Mouse (Mus musculus): ENCODE measurements at regions not wholly inside any gene's neighbourhood (a gene's known extent, or its start where the extent isn't known, plus 50 kb on each side); places are given as distances from the start of the nearest gene placed in this dataset.

DNA sequence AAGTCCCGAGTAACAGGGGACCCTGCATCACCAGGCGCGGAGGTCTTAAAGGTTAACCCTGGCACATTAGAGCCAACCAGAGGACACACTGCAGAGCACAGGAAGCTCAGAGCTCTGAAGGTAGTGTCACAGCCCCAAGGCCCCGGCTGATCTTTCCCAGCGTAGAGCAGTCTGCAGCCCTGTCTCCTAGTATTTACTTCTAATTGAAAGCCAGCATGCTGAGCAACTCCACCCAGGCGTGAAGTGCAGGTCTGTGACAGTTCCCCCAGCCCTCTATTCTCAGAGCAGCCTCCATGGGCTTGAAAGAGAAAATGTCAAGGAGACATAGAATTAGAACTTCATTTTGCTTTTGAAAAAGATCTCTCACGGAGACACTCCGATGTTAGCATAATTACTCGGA, 187.0 kb upstream of the Rybp start:
- H3K9ac ChIP-seq (replicated peaks): no peak overlapping the region
- H3K27me3 ChIP-seq: no peaks in the 10 kb centered on the region
- ATAC-seq (replicated peaks): no peak
- no peak overlapping the region for H3K4me2 ChIP-seq (replicated peaks)
- H3K36me3 ChIP-seq: no peaks in the 10 kb centered on the region
- no peak overlapping the region for H3K4me3 ChIP-seq
- 0 out of 2 replicates have a peak, but pooled peaks cover 3% of the 10 kb centered on the region for H3K9me3 ChIP-seq
- no peak overlapping the region for H3K27ac ChIP-seq (replicated peaks)
- no peaks in the 10 kb centered on the region for H3K4me1 ChIP-seq
- WGBS: 58% methylated on average over 9 of the region's 9 CpGs

DNA sequence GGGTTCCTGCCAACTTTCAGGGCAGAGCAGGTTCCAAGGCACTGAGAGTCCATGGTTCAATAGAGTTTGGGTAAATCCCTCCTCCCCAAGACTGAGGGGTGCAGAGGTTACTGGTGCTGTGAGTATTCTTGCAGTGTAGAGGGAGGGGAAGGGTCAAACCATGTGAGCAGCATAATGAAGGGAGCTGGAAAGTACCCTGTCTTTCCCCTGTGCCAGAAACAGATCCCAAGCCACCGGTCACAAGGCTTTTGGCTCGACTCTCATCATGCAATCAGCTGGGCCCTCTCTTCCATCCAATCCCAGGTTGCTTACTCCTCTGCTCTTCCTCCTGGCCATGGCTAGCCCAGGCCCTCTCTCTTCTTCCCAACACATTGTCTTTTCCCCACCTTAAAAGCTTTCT, 182.8 kb upstream of the Rybp start:
- H3K4me1 ChIP-seq: no peaks in the 10 kb centered on the region
- H3K9ac ChIP-seq (replicated peaks): no peak overlapping the region
- H3K27me3 ChIP-seq: no peaks in the 10 kb centered on the region
- no peak overlapping the region for H3K4me2 ChIP-seq (replicated peaks)
- H3K4me3 ChIP-seq: no peak overlapping the region
- no peak overlapping the region for H3K27ac ChIP-seq (replicated peaks)
- ATAC-seq (replicated peaks): no peak
- no peaks in the 10 kb centered on the region for H3K36me3 ChIP-seq
- 0 out of 2 replicates have a peak, but pooled peaks cover 3% of the 10 kb centered on the region for H3K9me3 ChIP-seq
- WGBS: 84% methylated on average over 2 of the region's 2 CpGs

DNA sequence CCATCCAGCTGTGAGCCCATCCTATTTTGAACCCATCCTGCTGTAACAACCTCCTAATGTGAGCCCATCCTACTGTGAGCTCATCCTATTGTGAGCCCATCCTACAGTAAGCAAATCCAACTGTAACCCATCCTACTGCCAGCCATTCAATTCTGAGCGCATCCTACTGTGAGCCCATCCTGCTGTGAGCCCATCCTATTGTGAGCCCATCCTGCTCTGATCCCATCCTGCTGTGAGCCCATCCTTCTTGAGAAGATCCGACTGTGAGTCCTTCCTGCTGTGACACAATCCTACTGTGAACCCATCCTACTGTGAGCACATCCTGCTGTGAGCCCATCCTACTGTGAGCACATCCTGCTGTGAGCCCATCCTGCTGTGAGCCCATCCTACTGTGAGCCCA, 175.5 kb upstream of the Rybp start:
- Histone ChIP-seq H3K4me1 (no peaks in the 10 kb centered on the region), H3K4me3 (no peak overlapping the region), H3K4me2 (replicated peaks) (no peak overlapping the region), H3K27me3 (no peaks in the 10 kb centered on the region), H3K9me3 (no peaks in the 10 kb centered on the region), H3K36me3 (no peaks in the 10 kb centered on the region), H3K27ac (replicated peaks) (no peak overlapping the region), H3K9ac (replicated peaks) (no peak overlapping the region)
- ATAC-seq (replicated peaks): no peak
- 84% methylated on average over 2 of the region's 2 CpGs for WGBS

DNA sequence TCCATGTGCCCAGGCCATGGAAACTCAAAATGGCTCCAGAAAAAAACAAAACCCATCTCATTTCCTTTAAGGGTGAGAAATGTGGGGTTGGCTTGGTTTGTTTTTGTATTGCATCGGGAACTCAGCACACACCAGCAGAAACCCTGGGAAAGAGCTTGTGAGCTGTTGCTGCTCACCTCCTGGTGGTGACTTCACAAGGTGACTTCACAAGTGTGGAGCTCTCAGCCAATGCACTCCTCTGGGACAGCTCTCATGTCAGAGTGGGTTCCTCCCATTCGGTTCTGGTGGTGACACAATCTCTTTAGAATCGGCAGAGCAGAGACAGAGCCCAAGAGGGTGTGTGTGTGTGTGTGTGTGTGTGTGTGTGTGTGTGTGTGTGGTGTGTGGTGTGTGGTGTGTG, 166.1 kb upstream of the Rybp start:
- H3K9ac ChIP-seq (replicated peaks): no peak overlapping the region
- H3K27ac ChIP-seq (replicated peaks): no peak overlapping the region
- H3K27me3 ChIP-seq: no peaks in the 10 kb centered on the region
- no peak overlapping the region for H3K4me2 ChIP-seq (replicated peaks)
- H3K36me3 ChIP-seq: no peaks in the 10 kb centered on the region
- no peak overlapping the region for H3K4me3 ChIP-seq
- WGBS: 93% methylated on average over 3 of the region's 3 CpGs
- H3K9me3 ChIP-seq: no peaks in the 10 kb centered on the region
- ATAC-seq (replicated peaks): no peak
- H3K4me1 ChIP-seq: no peaks in the 10 kb centered on the region

DNA sequence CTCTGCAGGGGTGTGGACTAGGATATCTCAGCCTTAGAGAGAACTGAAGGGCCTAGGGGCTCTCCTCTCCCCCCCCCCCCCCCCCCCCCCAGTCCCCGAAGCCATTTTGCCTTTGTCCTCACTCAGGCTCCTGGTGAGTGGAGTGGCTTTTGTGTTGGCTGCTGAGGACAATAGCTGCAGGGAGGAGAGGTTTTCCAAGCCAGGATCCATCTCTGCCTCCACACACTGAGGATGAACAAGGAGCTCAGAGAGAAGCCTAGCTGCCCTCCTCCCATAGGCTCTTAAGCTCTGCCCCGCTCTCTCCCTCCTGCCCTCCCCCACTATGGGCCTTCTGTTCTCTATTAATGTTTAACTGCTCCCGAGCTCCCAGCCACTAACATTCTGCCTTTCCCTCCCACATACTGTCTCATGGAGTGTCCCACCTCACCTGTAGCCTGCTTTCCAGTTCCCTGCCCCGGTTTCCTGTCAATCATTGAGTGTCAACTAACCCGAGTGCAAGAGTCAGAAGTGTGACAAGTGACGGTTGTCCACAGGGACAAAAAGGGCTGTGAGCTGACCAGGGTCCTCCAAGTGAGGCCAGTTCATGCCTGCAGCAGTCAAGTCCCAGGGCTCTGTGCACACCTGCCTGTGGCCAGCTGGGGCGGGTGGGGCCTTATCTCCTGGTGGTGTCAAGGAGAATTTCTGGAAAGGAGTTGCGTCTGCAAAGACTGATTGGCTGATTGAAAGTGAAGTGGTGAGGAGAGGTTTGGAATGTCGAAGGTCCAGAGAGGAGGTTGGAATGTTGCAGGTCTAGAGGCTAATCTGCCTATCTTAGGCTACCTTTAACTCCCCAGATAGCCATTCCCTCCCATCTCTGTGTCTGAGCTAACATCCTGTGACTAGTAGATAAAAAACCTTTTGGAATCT, 165.1 kb upstream of the Rybp start:
- H3K27me3 ChIP-seq: no peaks in the 10 kb centered on the region
- H3K27ac ChIP-seq (replicated peaks): no peak overlapping the region
- H3K36me3 ChIP-seq: no peaks in the 10 kb centered on the region
- no peak overlapping the region for H3K4me3 ChIP-seq
- no peaks in the 10 kb centered on the region for H3K4me1 ChIP-seq
- no peaks in the 10 kb centered on the region for H3K9me3 ChIP-seq
- no peak overlapping the region for H3K4me2 ChIP-seq (replicated peaks)
- no peak overlapping the region for H3K9ac ChIP-seq (replicated peaks)
- 52% methylated on average over 8 of the region's 9 CpGs for WGBS
- ATAC-seq (replicated peaks): no peak

DNA sequence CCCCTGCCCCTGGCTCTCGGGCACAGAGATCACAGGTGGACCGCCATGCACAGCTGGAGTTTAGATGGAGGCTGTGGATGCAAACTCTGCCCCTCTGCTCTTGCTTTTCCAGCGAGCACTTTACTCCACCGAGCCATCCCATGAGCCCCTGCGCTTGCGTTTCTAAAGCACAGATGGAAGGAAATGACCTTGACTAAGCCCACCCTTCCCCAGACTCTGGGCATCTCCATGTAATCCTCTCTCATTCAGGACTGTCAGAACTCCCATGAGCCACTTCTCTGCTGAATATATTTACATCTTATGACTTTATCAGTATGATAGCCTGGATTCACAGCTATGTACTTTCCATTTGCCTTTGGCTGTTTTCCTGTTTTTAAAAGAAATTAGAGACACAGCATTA, 162.8 kb upstream of the Rybp start:
- Histone ChIP-seq H3K27me3 (no peaks in the 10 kb centered on the region), H3K4me3 (no peak overlapping the region), H3K4me1 (no peaks in the 10 kb centered on the region), H3K36me3 (no peaks in the 10 kb centered on the region), H3K4me2 (replicated peaks) (no peak overlapping the region), H3K9ac (replicated peaks) (no peak overlapping the region), H3K27ac (replicated peaks) (no peak overlapping the region), H3K9me3 (no peaks in the 10 kb centered on the region)
- ATAC-seq (replicated peaks): no peak
- WGBS: 96% methylated on average over 6 of the region's 6 CpGs

DNA sequence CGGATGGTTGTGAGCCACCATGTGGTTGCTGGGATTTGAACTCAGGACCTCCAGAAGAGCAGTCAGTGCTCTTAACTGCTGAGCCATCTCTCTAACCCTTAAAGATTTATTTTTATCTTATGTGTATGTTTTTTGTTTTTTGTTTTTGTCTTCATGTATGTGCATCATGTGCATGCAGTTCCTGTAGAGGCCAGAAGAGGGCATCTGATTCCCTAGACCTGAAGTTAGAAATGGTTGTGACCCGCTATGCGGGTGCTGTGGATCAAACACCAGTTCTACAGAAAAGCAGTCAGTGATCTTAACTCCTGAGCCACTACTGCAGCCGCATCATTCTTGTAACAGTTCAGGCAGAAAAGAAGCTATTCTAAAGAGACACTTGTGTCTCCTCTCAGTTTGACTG, 161.8 kb upstream of the Rybp start:
- Histone ChIP-seq H3K9ac (replicated peaks) (no peak overlapping the region), H3K27me3 (no peaks in the 10 kb centered on the region), H3K4me3 (no peak overlapping the region), H3K4me2 (replicated peaks) (no peak overlapping the region), H3K27ac (replicated peaks) (no peak overlapping the region), H3K4me1 (no peaks in the 10 kb centered on the region), H3K36me3 (no peaks in the 10 kb centered on the region), H3K9me3 (no peaks in the 10 kb centered on the region)
- WGBS: 96% methylated on average over 4 of the region's 4 CpGs
- no peak for ATAC-seq (replicated peaks)

DNA sequence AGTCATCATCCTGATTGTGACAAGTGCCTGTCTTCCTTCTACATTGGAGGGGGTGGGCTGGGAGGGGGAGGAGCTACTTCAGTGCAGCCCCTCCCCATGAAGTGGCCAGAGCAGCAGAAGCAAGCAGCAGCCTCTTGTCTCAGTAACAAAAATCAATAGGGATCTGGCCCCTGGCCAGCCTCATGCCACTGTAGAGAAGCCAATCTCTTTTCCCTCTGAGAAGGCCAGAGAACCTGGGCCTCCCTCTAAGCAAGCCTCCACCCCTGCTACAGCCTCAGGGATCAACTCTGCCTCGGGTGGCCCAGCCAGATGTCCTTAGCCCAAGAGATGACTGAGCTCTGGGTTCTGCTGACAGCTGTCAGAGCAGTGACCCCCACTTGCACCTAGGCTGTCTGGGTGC, 159.9 kb upstream of the Rybp start:
- no peak for ATAC-seq (replicated peaks)
- WGBS: 18% methylated on average over 1 of the region's 1 CpGs
- H3K4me3 ChIP-seq: no peak overlapping the region
- H3K4me2 ChIP-seq (replicated peaks): no peak overlapping the region
- H3K9ac ChIP-seq (replicated peaks): no peak overlapping the region
- H3K27ac ChIP-seq (replicated peaks): no peak overlapping the region
- H3K9me3 ChIP-seq: no peaks in the 10 kb centered on the region
- H3K4me1 ChIP-seq: no peaks in the 10 kb centered on the region
- H3K27me3 ChIP-seq: no peaks in the 10 kb centered on the region
- H3K36me3 ChIP-seq: no peaks in the 10 kb centered on the region

DNA sequence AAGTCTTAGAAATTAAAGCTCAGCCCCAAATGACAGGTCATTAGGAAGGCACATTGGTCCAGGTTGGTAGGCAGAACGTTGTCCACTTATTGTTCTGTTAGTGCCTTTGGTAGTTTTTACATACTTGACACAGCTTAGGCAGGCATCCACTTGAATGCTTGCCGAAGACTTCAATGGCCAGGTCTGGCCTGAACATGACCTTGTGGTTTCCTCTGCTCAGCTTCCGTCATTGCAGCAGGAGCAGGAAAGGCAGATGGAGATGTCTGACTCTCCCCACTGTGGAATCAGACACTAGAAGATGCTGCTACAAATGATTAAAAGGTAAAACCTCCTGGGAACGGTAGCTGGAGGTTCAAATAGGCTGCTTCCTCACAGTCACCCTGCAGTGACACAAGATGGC, 159.5 kb upstream of the Rybp start:
- no peak overlapping the region for H3K4me3 ChIP-seq
- no peaks in the 10 kb centered on the region for H3K36me3 ChIP-seq
- no peak for ATAC-seq (replicated peaks)
- no peaks in the 10 kb centered on the region for H3K4me1 ChIP-seq
- H3K9me3 ChIP-seq: no peaks in the 10 kb centered on the region
- WGBS: 70% methylated on average over 4 of the region's 4 CpGs
- no peak overlapping the region for H3K9ac ChIP-seq (replicated peaks)
- H3K27me3 ChIP-seq: no peaks in the 10 kb centered on the region
- no peak overlapping the region for H3K27ac ChIP-seq (replicated peaks)
- H3K4me2 ChIP-seq (replicated peaks): no peak overlapping the region

DNA sequence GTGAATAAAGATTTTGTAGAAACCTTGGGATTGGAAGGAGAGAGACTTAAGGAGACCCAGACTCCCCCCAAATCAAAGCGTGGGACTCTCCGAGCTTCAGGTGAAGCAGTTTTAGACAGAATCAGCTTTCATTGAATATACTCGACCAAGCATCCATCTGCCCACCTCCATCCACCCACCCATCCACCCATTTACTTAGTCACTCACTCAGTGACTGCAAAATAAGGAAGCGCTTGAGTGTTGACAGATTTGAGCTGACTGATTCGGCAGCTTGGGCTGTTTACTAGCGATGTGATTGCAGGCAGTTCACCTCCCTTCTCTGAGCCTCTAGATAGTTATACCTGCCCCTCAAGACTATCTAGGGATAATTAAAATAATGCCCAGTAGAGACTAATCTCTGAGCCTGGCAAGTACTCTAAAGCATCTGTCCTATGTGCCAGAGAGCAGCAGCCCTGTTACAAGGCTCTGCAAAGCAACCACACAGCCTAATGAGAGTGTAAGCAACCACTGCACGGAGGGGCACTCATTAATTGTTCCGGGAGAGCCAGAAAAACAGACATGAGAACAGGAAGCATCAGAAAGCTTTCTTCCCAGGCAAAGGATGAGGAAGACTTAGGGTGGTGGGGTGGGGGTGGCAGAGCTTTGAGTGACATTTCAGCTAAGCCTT, 151.9 kb upstream of the Rybp start:
- Histone ChIP-seq H3K4me3 (peak overlapping the region; percentile 38), H3K4me1 (peaks cover 18% of the 10 kb centered on the region), H3K9me3 (no peaks in the 10 kb centered on the region), H3K36me3 (no peaks in the 10 kb centered on the region), H3K27ac (replicated peaks) (peak overlapping the region; percentile 70), H3K4me2 (replicated peaks) (peak overlapping the region; percentile 53), H3K27me3 (peaks cover 5% of the 10 kb centered on the region; the same call in 1 of the 2 replicates), H3K9ac (replicated peaks) (peak overlapping the region; percentile 27)
- ATAC-seq (replicated peaks): peak; percentile 49
- 4% methylated on average over 8 of the region's 8 CpGs for WGBS

DNA sequence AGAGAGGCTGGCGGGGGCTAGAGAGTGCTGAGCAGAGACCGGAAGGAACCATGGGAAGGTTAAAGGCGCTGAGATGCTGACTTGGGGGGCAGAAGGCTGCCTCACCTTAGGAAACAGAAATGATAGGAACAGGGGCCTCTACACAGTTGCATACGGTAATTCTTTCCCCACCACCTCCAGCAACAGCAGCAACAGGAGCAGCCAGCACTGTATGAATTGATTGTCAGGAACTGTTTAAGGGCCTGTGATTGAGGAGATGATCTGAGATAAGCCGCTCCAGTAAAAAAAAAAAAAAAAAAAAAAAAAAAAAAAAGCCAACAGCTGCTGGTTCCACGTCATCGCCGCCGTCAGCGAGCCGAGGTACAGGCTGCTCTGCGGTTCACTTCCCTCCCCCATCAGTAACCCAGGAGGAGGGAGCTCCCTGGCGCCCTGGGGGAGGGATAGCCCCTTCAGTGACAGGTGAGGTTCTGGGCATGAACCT, 151.3 kb upstream of the Rybp start:
- 1% methylated on average over 13 of the region's 13 CpGs for WGBS
- peak; percentile 80 for ATAC-seq (replicated peaks)
- H3K27me3 ChIP-seq: peaks cover 5% of the 10 kb centered on the region; the same call in 1 of the 2 replicates

DNA sequence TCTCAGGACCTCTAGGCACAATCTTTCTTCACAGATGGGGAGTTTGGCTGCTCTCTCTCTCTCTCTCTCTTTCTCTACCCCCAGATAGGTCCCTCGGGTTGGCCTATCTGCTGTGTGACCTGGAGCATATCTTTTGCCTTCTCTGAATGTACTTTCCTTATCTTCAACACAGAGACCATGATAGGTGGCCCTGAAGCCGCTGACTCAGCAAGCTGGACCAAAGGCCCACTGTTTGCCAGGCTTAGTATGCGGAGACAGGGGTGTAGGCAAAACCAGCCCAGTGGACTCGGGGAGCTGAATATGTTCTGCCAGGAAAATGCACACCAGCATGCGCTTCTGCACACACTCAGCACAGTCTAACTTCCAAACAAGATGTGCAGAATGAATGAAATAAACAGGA, 150.7 kb upstream of the Rybp start:
- no peak for ATAC-seq (replicated peaks)
- peak overlapping the region; percentile 70; the same call in 1 of the 2 replicates for H3K27ac ChIP-seq (replicated peaks)
- H3K36me3 ChIP-seq: no peaks in the 10 kb centered on the region
- WGBS: 43% methylated on average over 5 of the region's 5 CpGs
- H3K9me3 ChIP-seq: no peaks in the 10 kb centered on the region
- H3K9ac ChIP-seq (replicated peaks): no peak overlapping the region
- peak overlapping the region; percentile 53 for H3K4me2 ChIP-seq (replicated peaks)
- H3K27me3 ChIP-seq: peaks cover 5% of the 10 kb centered on the region; the same call in 1 of the 2 replicates
- H3K4me3 ChIP-seq: no peak overlapping the region
- H3K4me1 ChIP-seq: peaks cover 25% of the 10 kb centered on the region

More for the DNA sequence above, 151.3 kb upstream of the Rybp start:
- Histone ChIP-seq H3K9ac (replicated peaks) (peak overlapping the region; percentile 27), H3K4me2 (replicated peaks) (peak overlapping the region; percentile 53), H3K4me3 (peak overlapping the region; percentile 38), H3K27ac (replicated peaks) (peak overlapping the region; percentile 70), H3K36me3 (no peaks in the 10 kb centered on the region), H3K4me1 (peaks cover 19% of the 10 kb centered on the region), H3K9me3 (no peaks in the 10 kb centered on the region)
